Mouse (Mus musculus) limb, embryonic 14.5 days (tissue): ENCODE data around the gene Zbtb46. TPM values are rescaled to one million over a fixed set of nuclear protein-coding genes. Genes with fewer than 3 reads are reported as not detected.

Experiments used
- ATAC-seq: fragments of 200-750 bp; cut with Nextera tagmentation; 2 replicates; pipeline ENCODE4 v1.8.0; 2017; ENCODE audit warnings: low read depth, moderate number of reproducible peaks, moderate TSS enrichment; ENCODE audit not compliant: low FRiP score
- DNase-seq: peaks from one replicate; pipeline ENCODE4 v3.0.0-alpha.2; 2015; ENCODE audit warnings: low spot score
- H3K27ac ChIP-seq: fragments of 300-500 bp; sonication (generic); replicated peaks from 2 replicates; pipeline ENCODE4 v1.5.1; 2014; ENCODE audit warnings: low read depth, mild to moderate bottlenecking, low read length, moderate library complexity, mixed read lengths
- H3K27me3 ChIP-seq: fragments of 300-500 bp; sonication (generic); 2 replicates; pipeline ENCODE4 v1.6.1; 2014; ENCODE audit warnings: low read length, mixed read lengths; ENCODE audit not compliant: control insufficient read depth, insufficient read depth
- H3K36me3 ChIP-seq: fragments of 300-500 bp; sonication (generic); 2 replicates; pipeline ENCODE4 v1.6.1; 2014; ENCODE audit warnings: mild to moderate bottlenecking, low read length, moderate library complexity, mixed read lengths; ENCODE audit not compliant: control insufficient read depth, insufficient read depth
- H3K4me1 ChIP-seq: fragments of 300-500 bp; sonication (generic); 2 replicates; pipeline ENCODE4 v1.6.1; 2014; ENCODE audit warnings: antibody characterized with exemption, low read length, mixed read lengths; ENCODE audit not compliant: control insufficient read depth, insufficient read depth
- H3K4me2 ChIP-seq: fragments of 300-500 bp; sonication (generic); replicated peaks from 2 replicates; pipeline ENCODE4 v1.6.1; 2014; ENCODE audit warnings: low read depth, mild to moderate bottlenecking, low read length, moderate library complexity; ENCODE audit not compliant: severe bottlenecking
- H3K4me3 ChIP-seq: fragments of 300-500 bp; sonication (generic); replicated peaks from 2 replicates; pipeline ENCODE4 v1.5.1; 2014; ENCODE audit warnings: low read length
- H3K9ac ChIP-seq: fragments of 300-500 bp; sonication (generic); 2 replicates; pipeline ENCODE4 v1.6.1; 2014; ENCODE audit warnings: mild to moderate bottlenecking, low read depth, low read length, moderate library complexity; ENCODE audit not compliant: severe bottlenecking
- H3K9me3 ChIP-seq: fragments of 300-500 bp; sonication (generic); 2 replicates; pipeline ENCODE4 v1.6.1; 2016; ENCODE audit warnings: low read length; ENCODE audit not compliant: control insufficient read depth
- POLR2A ChIP-seq: fragments of 200-500 bp; IDR thresholded peaks from 2 replicates; pipeline ENCODE4 v1.8.0; 2012; ENCODE audit warnings: inconsistent platforms, mild to moderate bottlenecking, moderate library complexity, borderline replicate concordance; ENCODE audit not compliant: insufficient read depth, insufficient read length; ENCODE audit errors: extremely low read depth
- WGBS: fragments of 180-500 bp; shearing (Covaris S2); extraction: QIAGEN DNeasy Blood & Tissue Kit; methylation state at CpG from one replicate; pipeline ENCODE4 v1.1.7; 2014; 5-methylcytosine and 5-hydroxymethylcytosine counted together
- polyA plus RNA-seq, 2 experiments: library from polyadenylated mRNA; depleted of rRNA in 1 of 2; stranded (reverse) in 1 of 2; unstranded in 1 of 2; fragments of >200 nt; fragmentation: Nextera tagmentation in 1 of 2; extraction: Ambion mirVana in 1 of 2; gene quantifications; 2 replicates each; pipeline versions ENCODE4 v1.2.1 to v1.2.3; 2012 to 2014

Zbtb46 gene
- polyA plus RNA-seq, 2 experiments = 3.8 to 4.3 TPM

- no peaks in the 10 kb centered on the region for H3K36me3 ChIP-seq
- no peak overlapping the region for H3K9ac ChIP-seq
- no peaks in the 10 kb centered on the region for H3K9me3 ChIP-seq
- WGBS = 75% methylated on average over 2 of the region's 2 CpGs
- TF ChIP-seq POLR2A = no peak
- no peak overlapping the region for H3K4me3 ChIP-seq
- peaks cover 40% of the 10 kb centered on the region for H3K27me3 ChIP-seq
- peaks cover 9% of the 10 kb centered on the region; the same call in 1 of the 2 replicates for H3K4me1 ChIP-seq
- DNase-seq (peak; percentile 33), ATAC-seq (no peak)
- no peak overlapping the region for H3K4me2 ChIP-seq
- no peak overlapping the region for H3K27ac ChIP-seq
Observed at GRCm38 (mm10) chr2:181455899-181456298, 3.3 kb downstream of the Zbtb46 start.

- Histone ChIP-seq H3K4me3 (no peak overlapping the region), H3K27me3 (peaks cover 18% of the 10 kb centered on the region), H3K27ac (no peak overlapping the region), H3K9me3 (no peaks in the 10 kb centered on the region), H3K4me1 (no peaks in the 10 kb centered on the region; the same call in 1 of the 2 replicates), H3K4me2 (no peak overlapping the region), H3K36me3 (no peaks in the 10 kb centered on the region), H3K9ac (no peak overlapping the region)
- DNase-seq (no peak), ATAC-seq (no peak)
- 27% methylated on average over 1 of the region's 1 CpGs for WGBS
- no peak for TF ChIP-seq POLR2A
Observed at GRCm38 (mm10) chr2:181453274-181453673, 6.0 kb downstream of the Zbtb46 start.

- Histone ChIP-seq H3K27me3 (peaks cover 7% of the 10 kb centered on the region), H3K4me3 (no peak overlapping the region), H3K4me2 (no peak overlapping the region), H3K4me1 (no peaks in the 10 kb centered on the region), H3K9ac (no peak overlapping the region), H3K9me3 (no peaks in the 10 kb centered on the region), H3K36me3 (no peaks in the 10 kb centered on the region), H3K27ac (no peak overlapping the region)
- ATAC-seq (no peak), DNase-seq (no peak)
- no peak for TF ChIP-seq POLR2A
- WGBS = 75% methylated on average over 4 of the region's 4 CpGs
Observed at GRCm38 (mm10) chr2:181452181-181452580, 7.0 kb downstream of the Zbtb46 start.

- Histone ChIP-seq H3K9me3 (no peaks in the 10 kb centered on the region), H3K4me2 (no peak overlapping the region), H3K27ac (no peak overlapping the region), H3K4me1 (no peaks in the 10 kb centered on the region), H3K36me3 (no peaks in the 10 kb centered on the region), H3K4me3 (no peak overlapping the region), H3K27me3 (no peaks in the 10 kb centered on the region), H3K9ac (no peak overlapping the region)
- WGBS = 87% methylated on average over 2 of the region's 2 CpGs
- TF ChIP-seq POLR2A = no peak
- no peak for ATAC-seq
- no peak for DNase-seq
Observed at GRCm38 (mm10) chr2:181443016-181443415, 16.2 kb downstream of the Zbtb46 start.

DNA sequence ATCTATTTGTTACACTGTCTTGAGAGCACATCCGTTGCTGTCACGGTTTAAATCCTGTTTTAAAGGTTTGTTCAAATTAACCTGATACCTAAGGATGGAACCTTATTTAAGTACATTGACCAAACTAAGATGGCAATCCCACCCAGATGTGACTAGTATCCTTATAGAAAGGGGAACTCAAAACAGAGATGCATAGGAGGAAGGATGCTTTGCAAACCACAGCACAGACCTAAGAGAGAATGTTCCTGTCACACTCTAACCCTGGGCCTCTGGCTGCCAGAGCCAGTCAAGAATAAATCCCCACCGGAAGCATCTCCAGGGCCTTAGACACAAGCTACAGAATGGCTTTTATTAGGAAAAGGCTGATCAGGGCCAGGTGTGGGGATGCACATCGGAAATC, 21.1 kb downstream of the Zbtb46 start:
- 73% methylated on average over 4 of the region's 4 CpGs for WGBS
- no peak overlapping the region for H3K27ac ChIP-seq
- H3K4me3 ChIP-seq = no peak overlapping the region
- DNase-seq (no peak), ATAC-seq (no peak)
- H3K27me3 ChIP-seq = no peaks in the 10 kb centered on the region
- H3K4me1 ChIP-seq = no peaks in the 10 kb centered on the region
- H3K9ac ChIP-seq = no peak overlapping the region
- H3K9me3 ChIP-seq = no peaks in the 10 kb centered on the region
- no peaks in the 10 kb centered on the region for H3K36me3 ChIP-seq
- H3K4me2 ChIP-seq = no peak overlapping the region
- TF ChIP-seq POLR2A = no peak

DNA sequence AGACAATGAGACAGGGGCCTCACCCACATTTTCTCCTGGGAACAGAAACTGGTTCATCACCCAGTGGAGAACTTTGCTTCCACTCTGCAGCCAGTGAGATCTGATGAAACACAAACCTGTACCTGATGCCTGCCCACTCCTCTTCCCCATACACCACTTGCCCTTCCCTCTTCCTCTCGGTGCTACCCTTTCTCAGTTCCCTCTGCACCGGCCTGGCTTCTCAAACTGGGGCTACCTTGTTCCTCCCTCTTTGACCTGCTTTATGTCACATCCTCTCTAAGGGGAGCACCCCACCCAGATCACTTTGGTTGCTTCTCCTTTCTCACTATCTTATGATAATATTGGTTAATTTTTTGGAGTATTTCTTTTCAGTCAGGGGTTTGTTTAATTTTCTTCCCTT, 23.0 kb downstream of the Zbtb46 start:
- DNase-seq (no peak), ATAC-seq (no peak)
- no peaks in the 10 kb centered on the region for H3K4me1 ChIP-seq
- no peaks in the 10 kb centered on the region for H3K36me3 ChIP-seq
- no peak overlapping the region for H3K4me2 ChIP-seq
- TF ChIP-seq POLR2A = no peak
- H3K27ac ChIP-seq = no peak overlapping the region
- no peaks in the 10 kb centered on the region for H3K27me3 ChIP-seq
- 91% methylated on average over 2 of the region's 2 CpGs for WGBS
- no peak overlapping the region for H3K9ac ChIP-seq
- no peaks in the 10 kb centered on the region for H3K9me3 ChIP-seq
- no peak overlapping the region for H3K4me3 ChIP-seq
